Mouse (Mus musculus): ENCODE data around the gene Sema4d. TPM values are rescaled to one million over a fixed set of nuclear protein-coding genes. Genes with fewer than 3 reads are reported as not detected.
A peak's percentile ranks its signal among the peaks of the same experiment; 100 is the strongest.

The Sema4d gene
- polyA plus RNA-seq, 1 experiment from 2014 or later, result 10.8 TPM

- Histone ChIP-seq H3K9ac (no peak overlapping the region), H3K4me1 (peaks cover 30% of the 10 kb centered on the region), H3K9me3 (replicated peaks) (no peaks in the 10 kb centered on the region), H3K27me3 (replicated peaks) (no peaks in the 10 kb centered on the region), H3K4me3 (no peak overlapping the region), H3K36me3 (no peaks in the 10 kb centered on the region), H3K27ac (no peak overlapping the region), H3K4me2 (no peak overlapping the region)
- no peak for ATAC-seq
- 81% methylated on average over 5 of the region's 6 CpGs for WGBS (ENCODE audit: insufficient replicate concordance)
These were observed 38.9 kb upstream of the Sema4d start for GRCm38 (mm10) chr13:51832491-51832890.

DNA sequence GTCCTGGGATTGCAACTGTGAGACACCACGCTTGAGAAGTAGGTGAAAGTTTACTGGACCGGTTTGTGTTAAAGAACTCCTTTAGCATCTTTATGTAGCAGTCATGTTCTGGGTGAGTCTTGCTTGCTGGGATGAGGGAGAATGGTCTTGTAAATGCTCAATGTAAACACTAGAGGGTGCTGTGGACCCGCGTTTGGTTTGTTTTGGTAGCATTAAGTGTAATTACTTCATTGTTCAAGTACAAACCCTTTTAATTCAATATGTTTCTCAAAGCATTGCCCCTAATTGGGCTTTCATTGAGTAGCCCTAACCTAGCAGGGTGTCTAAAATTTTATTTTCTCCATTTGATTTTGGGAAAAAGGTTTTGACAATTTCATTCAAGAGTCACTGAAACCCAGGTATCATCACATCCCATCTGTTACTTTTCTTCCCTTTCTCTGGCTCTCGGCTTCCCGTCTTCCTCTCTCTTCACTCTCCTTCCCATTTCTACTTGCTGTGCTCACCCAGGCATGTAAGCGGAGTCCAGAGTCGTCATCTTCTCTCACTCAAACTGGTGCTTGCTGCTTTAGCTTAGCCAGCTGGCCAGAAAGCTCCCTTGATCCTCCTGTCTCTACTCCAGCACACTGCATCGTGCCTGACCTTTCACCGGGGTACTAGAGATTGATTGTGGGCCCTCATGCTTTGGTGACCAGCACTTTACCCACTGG lies 37.4 kb upstream of the Sema4d start:
- no peak for ATAC-seq
- no peaks in the 10 kb centered on the region for H3K27me3 ChIP-seq (replicated peaks)
- H3K36me3 ChIP-seq, result no peaks in the 10 kb centered on the region
- peaks cover 27% of the 10 kb centered on the region for H3K4me1 ChIP-seq
- 0 out of 2 replicates have a peak overlapping the region, but pooled peaks have one; percentile 20 for H3K27ac ChIP-seq
- no peak overlapping the region for H3K4me3 ChIP-seq
- no peaks in the 10 kb centered on the region for H3K9me3 ChIP-seq (replicated peaks)
- no peak overlapping the region for H3K4me2 ChIP-seq
- H3K9ac ChIP-seq, result no peak overlapping the region
- 20% methylated on average over 10 of the region's 10 CpGs for WGBS (ENCODE audit: insufficient replicate concordance)

GRCm38 (mm10) chr13:51823822-51824495 lies 30.4 kb upstream of the Sema4d start:
- H3K4me2 ChIP-seq, result no peak overlapping the region
- no peak overlapping the region for H3K4me3 ChIP-seq
- H3K9me3 ChIP-seq (replicated peaks), result no peaks in the 10 kb centered on the region
- no peaks in the 10 kb centered on the region for H3K27me3 ChIP-seq (replicated peaks)
- H3K9ac ChIP-seq, result no peak overlapping the region
- WGBS (ENCODE audit: insufficient replicate concordance), result 53% methylated on average over 8 of the region's 8 CpGs
- H3K36me3 ChIP-seq, result no peaks in the 10 kb centered on the region
- peaks cover 10% of the 10 kb centered on the region; the same call in 1 of the 2 replicates for H3K4me1 ChIP-seq
- no peak overlapping the region for H3K27ac ChIP-seq
- no peak for ATAC-seq

GRCm38 (mm10) chr13:51821988-51822387 lies 28.4 kb upstream of the Sema4d start:
- Histone ChIP-seq H3K4me1 (peaks cover 20% of the 10 kb centered on the region; the same call in 1 of the 2 replicates), H3K36me3 (no peaks in the 10 kb centered on the region), H3K4me2 (no peak overlapping the region), H3K27ac (no peak overlapping the region), H3K27me3 (replicated peaks) (no peaks in the 10 kb centered on the region), H3K4me3 (no peak overlapping the region), H3K9me3 (replicated peaks) (no peaks in the 10 kb centered on the region), H3K9ac (no peak overlapping the region)
- ATAC-seq, result no peak
- 31% methylated on average over 3 of the region's 3 CpGs for WGBS (ENCODE audit: insufficient replicate concordance)

DNA sequence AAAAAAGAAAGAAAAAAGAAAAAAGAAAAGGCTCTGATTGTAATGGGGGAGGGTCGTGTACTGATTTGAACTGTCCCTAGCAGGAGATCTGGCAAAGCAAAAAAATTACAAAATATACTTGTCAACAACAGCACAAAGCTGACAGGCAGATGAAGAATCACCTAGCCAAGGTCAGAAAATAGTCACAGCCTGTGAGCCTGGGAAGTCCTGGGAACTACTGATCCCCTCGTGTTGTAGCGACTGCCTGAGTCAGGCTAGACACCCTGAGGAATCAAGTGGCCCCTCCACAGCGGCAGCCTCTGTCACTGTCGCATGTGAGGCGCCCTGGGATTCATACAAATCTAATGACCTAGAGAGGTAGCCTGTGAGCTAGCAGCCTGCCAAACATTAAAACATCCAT lies 25.8 kb upstream of the Sema4d start:
- H3K9me3 ChIP-seq (replicated peaks), result no peaks in the 10 kb centered on the region
- H3K9ac ChIP-seq, result no peak overlapping the region
- no peak overlapping the region for H3K4me3 ChIP-seq
- no peak overlapping the region for H3K27ac ChIP-seq
- H3K27me3 ChIP-seq (replicated peaks), result no peaks in the 10 kb centered on the region
- 73% methylated on average over 6 of the region's 6 CpGs for WGBS (ENCODE audit: insufficient replicate concordance)
- no peak overlapping the region for H3K4me2 ChIP-seq
- ATAC-seq, result no peak
- no peaks in the 10 kb centered on the region for H3K36me3 ChIP-seq
- H3K4me1 ChIP-seq, result peaks cover 35% of the 10 kb centered on the region

GRCm38 (mm10) chr13:51818944-51819326 lies 25.4 kb upstream of the Sema4d start:
- no peak overlapping the region for H3K4me2 ChIP-seq
- WGBS (ENCODE audit: insufficient replicate concordance), result 71% methylated on average over 3 of the region's 3 CpGs
- no peaks in the 10 kb centered on the region for H3K36me3 ChIP-seq
- no peaks in the 10 kb centered on the region for H3K27me3 ChIP-seq (replicated peaks)
- ATAC-seq, result no peak
- H3K4me1 ChIP-seq, result peaks cover 35% of the 10 kb centered on the region
- no peak overlapping the region for H3K9ac ChIP-seq
- H3K27ac ChIP-seq, result no peak overlapping the region
- H3K4me3 ChIP-seq, result no peak overlapping the region
- H3K9me3 ChIP-seq (replicated peaks), result no peaks in the 10 kb centered on the region

GRCm38 (mm10) chr13:51818170-51818943 lies 24.8 kb upstream of the Sema4d start:
- H3K27me3 ChIP-seq (replicated peaks), result no peaks in the 10 kb centered on the region
- H3K27ac ChIP-seq, result no peak overlapping the region
- H3K4me2 ChIP-seq, result no peak overlapping the region
- H3K36me3 ChIP-seq, result no peaks in the 10 kb centered on the region
- H3K9me3 ChIP-seq (replicated peaks), result no peaks in the 10 kb centered on the region
- WGBS (ENCODE audit: insufficient replicate concordance), result 59% methylated on average over 6 of the region's 6 CpGs
- ATAC-seq, result no peak
- no peak overlapping the region for H3K9ac ChIP-seq
- H3K4me3 ChIP-seq, result no peak overlapping the region
- H3K4me1 ChIP-seq, result peaks cover 35% of the 10 kb centered on the region

DNA sequence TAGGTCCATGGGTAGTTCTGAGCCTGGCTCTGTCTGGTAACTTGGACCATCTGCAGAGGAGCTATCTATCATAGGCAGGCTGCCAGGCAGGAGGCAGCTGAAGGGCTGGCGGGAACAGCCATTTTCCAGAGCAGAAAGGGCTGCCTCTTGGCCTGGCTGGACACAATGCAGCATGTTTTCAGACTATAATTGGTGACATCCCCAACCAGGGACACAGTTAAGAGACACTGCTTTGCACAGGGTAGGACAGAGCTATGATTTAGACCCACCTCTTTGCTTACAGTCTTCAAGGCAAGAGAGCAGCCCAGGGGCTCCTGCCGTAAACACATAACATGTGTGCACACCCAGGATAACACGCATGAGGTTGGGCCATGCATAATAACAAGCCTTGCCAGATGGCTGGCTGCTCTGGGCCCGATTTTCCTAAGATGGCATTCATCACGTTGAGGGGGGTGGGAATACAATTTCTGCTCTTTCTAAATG lies 23.1 kb upstream of the Sema4d start:
- no peak overlapping the region for H3K9ac ChIP-seq
- no peak for ATAC-seq
- peaks cover 35% of the 10 kb centered on the region for H3K4me1 ChIP-seq
- peak overlapping the region; percentile 57; the same call in 1 of the 2 replicates for H3K27ac ChIP-seq
- H3K9me3 ChIP-seq (replicated peaks), result no peaks in the 10 kb centered on the region
- no peaks in the 10 kb centered on the region for H3K27me3 ChIP-seq (replicated peaks)
- H3K4me2 ChIP-seq, result no peak overlapping the region
- no peaks in the 10 kb centered on the region for H3K36me3 ChIP-seq
- H3K4me3 ChIP-seq, result no peak overlapping the region
- 63% methylated on average over 5 of the region's 5 CpGs for WGBS (ENCODE audit: insufficient replicate concordance)

DNA sequence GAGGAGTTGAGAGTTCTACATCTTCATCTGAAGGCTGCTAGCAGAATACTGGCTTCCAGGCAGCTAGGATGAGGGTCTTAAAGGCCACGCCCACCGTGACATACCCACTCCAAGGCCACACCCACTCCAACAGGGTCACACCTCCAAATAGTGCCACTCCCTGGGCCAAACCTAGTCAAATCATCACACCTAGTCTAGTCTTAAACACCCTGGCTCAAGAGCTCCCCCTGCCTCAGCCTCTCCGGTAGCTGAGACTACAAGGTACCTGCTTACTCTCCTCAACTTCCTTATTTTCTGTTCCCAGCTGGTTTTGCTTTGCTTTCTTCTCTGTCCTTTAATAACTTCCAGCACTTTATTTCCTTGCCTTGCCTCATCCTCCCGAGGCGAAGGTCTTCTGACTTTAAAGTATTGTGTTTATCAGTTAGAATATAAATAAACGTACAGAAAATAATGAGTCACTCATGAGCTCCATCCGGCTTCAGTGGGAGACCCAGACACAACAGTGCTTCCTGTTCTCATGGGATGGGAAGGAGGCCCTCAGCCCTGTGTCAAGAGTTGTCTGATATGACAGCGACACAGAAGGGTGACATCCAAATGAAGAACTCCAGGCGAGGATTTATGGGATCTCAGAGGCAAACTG lies 22.4 kb upstream of the Sema4d start:
- Histone ChIP-seq H3K4me2 (no peak overlapping the region), H3K4me3 (no peak overlapping the region), H3K4me1 (peaks cover 35% of the 10 kb centered on the region), H3K9me3 (replicated peaks) (no peaks in the 10 kb centered on the region), H3K9ac (no peak overlapping the region), H3K27me3 (replicated peaks) (no peaks in the 10 kb centered on the region), H3K27ac (peak overlapping the region; percentile 20; the same call in 1 of the 2 replicates), H3K36me3 (no peaks in the 10 kb centered on the region)
- 21% methylated on average over 9 of the region's 9 CpGs for WGBS (ENCODE audit: insufficient replicate concordance)
- ATAC-seq, result peak; percentile 64; the same call in 1 of the 2 replicates

DNA sequence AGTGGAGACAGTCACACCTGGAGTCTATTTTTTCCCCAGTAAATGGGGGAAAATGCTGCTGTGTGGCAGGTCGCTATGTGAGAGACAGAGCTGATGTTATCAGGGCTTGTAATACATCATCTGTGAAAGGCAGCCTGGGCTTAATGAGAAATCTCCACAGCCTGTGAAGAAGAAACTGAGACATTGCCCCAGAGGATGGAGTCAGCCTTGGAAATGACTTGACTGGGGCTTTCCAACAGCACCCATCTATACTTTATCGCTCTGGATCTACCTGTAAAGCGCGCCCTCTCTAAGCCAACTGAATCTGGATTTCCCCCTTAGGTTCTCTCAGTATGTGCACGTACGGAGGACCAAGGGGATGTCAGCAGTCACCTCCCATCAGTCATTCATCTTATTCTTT lies 21.1 kb upstream of the Sema4d start:
- no peaks in the 10 kb centered on the region for H3K9me3 ChIP-seq (replicated peaks)
- no peaks in the 10 kb centered on the region for H3K36me3 ChIP-seq
- H3K27ac ChIP-seq, result no peak overlapping the region
- H3K4me3 ChIP-seq, result no peak overlapping the region
- WGBS (ENCODE audit: insufficient replicate concordance), result 79% methylated on average over 6 of the region's 6 CpGs
- no peaks in the 10 kb centered on the region for H3K27me3 ChIP-seq (replicated peaks)
- H3K4me1 ChIP-seq, result peaks cover 35% of the 10 kb centered on the region
- no peak for ATAC-seq
- H3K9ac ChIP-seq, result no peak overlapping the region
- H3K4me2 ChIP-seq, result no peak overlapping the region

DNA sequence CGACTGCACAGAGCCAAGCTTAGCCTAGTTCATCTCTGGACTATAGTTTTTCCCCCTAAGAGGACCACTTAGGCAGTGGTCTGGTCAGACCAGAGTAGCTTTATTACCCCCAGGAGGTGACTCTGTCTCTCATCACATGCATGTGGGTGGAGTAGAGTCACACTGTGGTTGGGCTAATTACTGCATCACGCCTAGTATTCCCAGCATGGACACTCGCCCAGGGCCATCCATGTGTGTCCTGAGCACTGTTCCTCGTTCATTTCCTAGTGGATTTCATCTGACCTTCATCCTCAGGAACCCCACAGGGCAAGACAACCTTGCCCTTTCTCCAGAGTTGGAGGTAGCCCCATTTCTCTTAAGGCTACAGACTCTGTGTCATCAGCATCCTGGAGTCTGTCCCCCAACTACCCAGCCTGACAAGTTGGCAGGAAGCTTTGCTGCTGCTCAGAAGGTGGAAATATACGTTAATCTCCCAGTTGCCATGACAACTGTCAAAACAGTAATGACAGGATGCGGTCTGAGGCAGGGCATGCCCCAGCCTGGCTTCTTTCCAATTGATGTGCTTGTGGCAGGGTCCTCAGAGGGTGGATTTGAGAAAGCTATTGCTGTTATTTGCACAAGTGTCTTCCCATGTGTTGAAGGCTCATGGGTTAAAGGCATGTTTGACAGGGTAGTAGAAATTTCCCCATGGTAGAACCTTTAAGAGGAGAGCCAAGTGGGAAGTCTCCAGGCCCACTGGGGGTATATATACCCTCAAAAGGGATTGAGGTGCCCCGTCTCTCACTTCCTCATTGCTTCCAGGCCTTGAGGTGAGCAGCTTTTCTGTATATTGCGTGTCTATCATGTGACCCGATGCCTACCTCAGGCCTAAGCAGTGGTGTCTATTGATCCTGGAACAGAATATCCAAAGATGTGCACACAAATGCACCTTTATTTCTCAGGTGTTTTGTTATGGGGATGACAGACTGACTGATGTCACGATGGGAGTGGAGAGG lies 20.4 kb upstream of the Sema4d start:
- H3K27ac ChIP-seq, result no peak overlapping the region
- H3K4me3 ChIP-seq, result no peak overlapping the region
- no peaks in the 10 kb centered on the region for H3K9me3 ChIP-seq (replicated peaks)
- H3K4me1 ChIP-seq, result peaks cover 35% of the 10 kb centered on the region
- ATAC-seq, result no peak
- H3K27me3 ChIP-seq (replicated peaks), result no peaks in the 10 kb centered on the region
- 48% methylated on average over 10 of the region's 10 CpGs for WGBS (ENCODE audit: insufficient replicate concordance)
- no peak overlapping the region for H3K4me2 ChIP-seq
- no peaks in the 10 kb centered on the region for H3K36me3 ChIP-seq
- H3K9ac ChIP-seq, result no peak overlapping the region
